ENCODE assay signal across 8 mouse cellular contexts in genomic region chr11:120572417-120572751, GRCm38 (mm10). TPM values are rescaled to one million over a fixed set of nuclear protein-coding genes. Genes with fewer than 3 reads are reported as not detected.
DNase-seq lines count a peak whose midpoint lies in the region; ATAC-seq and TF ChIP-seq lines count a peak whose summit lies in the region.

No protein-coding gene starts in this region.

- TF ChIP-seq POLR2A in lung, adult 2 months (IDR thresholded peaks at IDR 0.05; ENCODE audit: borderline replicate concordance, extremely low read depth, low read depth, low read length), result no peak

- no peak for TF ChIP-seq CTCF in lung, adult 2 months (IDR thresholded peaks at IDR 0.05; ENCODE audit: insufficient read depth, low read length)

- H3K4me1 ChIP-seq in lung, adult 2 months (ENCODE audit: control insufficient read depth, insufficient read depth, low read length), result peaks cover 9% of the 10 kb centered on the region
- peaks cover 17% of the 10 kb centered on the region for H3K4me1 ChIP-seq in embryonic facial prominence, embryonic 14.5 days (ENCODE audit: control insufficient read depth, insufficient read depth, low read length)
- H3K4me1 ChIP-seq in intestine, embryonic 16.5 days (ENCODE audit: control insufficient read depth, insufficient read depth, low read length), result peaks cover 35% of the 10 kb centered on the region
- peaks cover 30% of the 10 kb centered on the region for H3K4me1 ChIP-seq in neural tube, embryonic 13.5 days (replicated peaks)

- no peaks in the 10 kb centered on the region for H3K27me3 ChIP-seq in embryonic facial prominence, embryonic 14.5 days (replicated peaks; ENCODE audit: control insufficient read depth, insufficient read depth, low read length)
- no peaks in the 10 kb centered on the region for H3K27me3 ChIP-seq in intestine, embryonic 16.5 days (replicated peaks; ENCODE audit: control insufficient read depth, insufficient read depth, low read length)
- no peaks in the 10 kb centered on the region for H3K27me3 ChIP-seq in neural tube, embryonic 13.5 days

- H3K4me3 ChIP-seq in lung, adult 2 months (replicated peaks; ENCODE audit: extremely low read depth, low read depth, low read length), result peak overlapping the region; percentile 97
- H3K4me3 ChIP-seq in embryonic facial prominence, embryonic 14.5 days (ENCODE audit: low read depth, low read length), result peak overlapping the region; percentile 83
- H3K4me3 ChIP-seq in intestine, embryonic 16.5 days (ENCODE audit: low read length), result peak overlapping the region; percentile 81
- peak overlapping the region; percentile 89 for H3K4me3 ChIP-seq in neural tube, embryonic 13.5 days

- ATAC-seq in embryonic facial prominence, embryonic 14.5 days (ENCODE audit: low read depth), result peak; percentile 13
- ATAC-seq in intestine, embryonic 16.5 days, result peak; percentile 17
- ATAC-seq in neural tube, embryonic 13.5 days (ENCODE audit: low read depth), result peak; percentile 51; the same call in 1 of the 2 replicates

- DNase-seq in lung, adult 2 months, result no peak
- DNase-seq in lung, postnatal 36 days, result no peak
- no peak for DNase-seq in embryonic facial prominence, embryonic 14.5 days (ENCODE audit: low spot score)
- no peak for DNase-seq in cerebellum, postnatal 25 days
- DNase-seq in adrenal gland, adult 8-10 months, result no peak
- no peak for DNase-seq in layer of hippocampus, postnatal 14 days (ENCODE audit: low spot score in 2 of 2)

- no peaks in the 10 kb centered on the region for H3K9me3 ChIP-seq in embryonic facial prominence, embryonic 14.5 days (ENCODE audit: control insufficient read depth, low read length)
- H3K9me3 ChIP-seq in intestine, embryonic 16.5 days (ENCODE audit: control insufficient read depth, low read length), result no peaks in the 10 kb centered on the region
- H3K9me3 ChIP-seq in neural tube, embryonic 13.5 days, result no peaks in the 10 kb centered on the region

- H3K36me3 ChIP-seq in embryonic facial prominence, embryonic 14.5 days (ENCODE audit: control insufficient read depth, insufficient read depth, low read length), result peaks cover 46% of the 10 kb centered on the region
- H3K36me3 ChIP-seq in intestine, embryonic 16.5 days (ENCODE audit: control insufficient read depth, insufficient read depth, low read length), result peaks cover 13% of the 10 kb centered on the region
- H3K36me3 ChIP-seq in neural tube, embryonic 13.5 days, result peaks cover 46% of the 10 kb centered on the region

- peak overlapping the region; percentile 97 for H3K9ac ChIP-seq in embryonic facial prominence, embryonic 14.5 days (ENCODE audit: low read depth, low read length)
- H3K9ac ChIP-seq in intestine, embryonic 16.5 days (ENCODE audit: low read depth, low read length), result peak overlapping the region; percentile 96
- peak overlapping the region; percentile 96 for H3K9ac ChIP-seq in neural tube, embryonic 13.5 days

- peak overlapping the region; percentile 80 for H3K27ac ChIP-seq in embryonic facial prominence, embryonic 14.5 days (replicated peaks; ENCODE audit: low read depth, low read length)
- H3K27ac ChIP-seq in intestine, embryonic 16.5 days (ENCODE audit: low read length), result peak overlapping the region; percentile 92
- peak overlapping the region; percentile 90 for H3K27ac ChIP-seq in neural tube, embryonic 13.5 days (replicated peaks)

- peak overlapping the region; percentile 92 for H3K4me2 ChIP-seq in embryonic facial prominence, embryonic 14.5 days (ENCODE audit: low read depth, low read length)
- H3K4me2 ChIP-seq in intestine, embryonic 16.5 days (ENCODE audit: low read depth, low read length), result peak overlapping the region; percentile 60
- H3K4me2 ChIP-seq in neural tube, embryonic 13.5 days, result peak overlapping the region; percentile 90

- WGBS in lung, adult 2 months, result under 1% methylated on average over 24 of the region's 24 CpGs
- 2% methylated on average over 10 of the region's 24 CpGs for WGBS in embryonic facial prominence, embryonic 14.5 days
- WGBS in intestine, embryonic 16.5 days, result 0% methylated on average over 23 of the region's 24 CpGs
- WGBS in neural tube, embryonic 13.5 days, result under 1% methylated on average over 24 of the region's 24 CpGs

RNA-seq across cellular contexts. Expression of gene P4hb, which starts 0.7 kb away (rescaled TPM):
- 192 and 254 TPM in 2 replicates for polyA plus RNA-seq in lung, adult 2 months (2012; rRNA removed)
- 996 and 1,037 TPM in 2 replicates for polyA plus RNA-seq in embryonic facial prominence, embryonic 14.5 days (2014; fragmentation: Nextera tagmentation; extraction: Ambion mirVana)
- 1,365 and 1,538 TPM in 2 replicates for polyA plus RNA-seq in intestine, embryonic 16.5 days (2015; fragmentation: Nextera tagmentation; extraction: Ambion mirVana)
- polyA plus RNA-seq in neural tube, embryonic 13.5 days (2015; fragmentation: Nextera tagmentation; extraction: Ambion mirVana), result 329 and 382 TPM in 2 replicates
- total RNA-seq in adrenal gland, adult 8-10 months (2022), result 100 to 1,000 TPM; 439 to 580 (median 550) TPM
- 100 to 1,000 TPM; 142 to 157 TPM for total RNA-seq in layer of hippocampus, postnatal 14 days (2021)

RNA-seq across cellular contexts. Expression of gene Arhgdia, which starts 9.0 kb away (rescaled TPM):
- polyA plus RNA-seq in lung, adult 2 months (2012; rRNA removed), result 890 and 923 TPM in 2 replicates
- polyA plus RNA-seq in embryonic facial prominence, embryonic 14.5 days (2014; fragmentation: Nextera tagmentation; extraction: Ambion mirVana), result 558 and 609 TPM in 2 replicates
- 626 and 641 TPM in 2 replicates for polyA plus RNA-seq in intestine, embryonic 16.5 days (2015; fragmentation: Nextera tagmentation; extraction: Ambion mirVana)
- 529 and 543 TPM in 2 replicates for polyA plus RNA-seq in neural tube, embryonic 13.5 days (2015; fragmentation: Nextera tagmentation; extraction: Ambion mirVana)
- 100 to 1,000 TPM; 356 to 389 (median 365) TPM for total RNA-seq in adrenal gland, adult 8-10 months (2022)
- total RNA-seq in layer of hippocampus, postnatal 14 days (2021), result 100 to 1,000 TPM; 366 to 384 TPM

RNA-seq across cellular contexts. Expression of gene Ppp1r27, which starts 21.5 kb away (rescaled TPM):
- 3.3 TPM in 1 of 2 replicates, not detected in the other for polyA plus RNA-seq in lung, adult 2 months (2012; rRNA removed)
- 9.6 and 9.7 TPM in 2 replicates for polyA plus RNA-seq in embryonic facial prominence, embryonic 14.5 days (2014; fragmentation: Nextera tagmentation; extraction: Ambion mirVana)
- polyA plus RNA-seq in intestine, embryonic 16.5 days (2015; fragmentation: Nextera tagmentation; extraction: Ambion mirVana), result 0.37 TPM in 1 of 2 replicates, not detected in the other
- polyA plus RNA-seq in neural tube, embryonic 13.5 days (2015; fragmentation: Nextera tagmentation; extraction: Ambion mirVana), result not detected in 2 replicates
- 1 to 10 TPM in 3 of 4 experiments, under 1 TPM in 1; 0.78 to 2.8 (median 1.2) TPM for total RNA-seq in adrenal gland, adult 8-10 months (2022)
- total RNA-seq in layer of hippocampus, postnatal 14 days (2021), result not detected

RNA-seq across cellular contexts. Expression of gene Mcrip1, which starts 22.9 kb away (rescaled TPM):
- 133 and 168 TPM in 2 replicates for polyA plus RNA-seq in lung, adult 2 months (2012; rRNA removed)
- 238 and 253 TPM in 2 replicates for polyA plus RNA-seq in embryonic facial prominence, embryonic 14.5 days (2014; fragmentation: Nextera tagmentation; extraction: Ambion mirVana)
- 119 and 129 TPM in 2 replicates for polyA plus RNA-seq in intestine, embryonic 16.5 days (2015; fragmentation: Nextera tagmentation; extraction: Ambion mirVana)
- 201 and 236 TPM in 2 replicates for polyA plus RNA-seq in neural tube, embryonic 13.5 days (2015; fragmentation: Nextera tagmentation; extraction: Ambion mirVana)
- 10 to 100 TPM; 62.9 to 67.8 (median 65.3) TPM for total RNA-seq in adrenal gland, adult 8-10 months (2022)
- total RNA-seq in layer of hippocampus, postnatal 14 days (2021), result 10 to 100 TPM; 86.1 to 89.0 TPM

RNA-seq across cellular contexts. Expression of gene Alyref, which starts 25.8 kb away (rescaled TPM):
- polyA plus RNA-seq in lung, adult 2 months (2012; rRNA removed), result 26.1 and 29.1 TPM in 2 replicates
- polyA plus RNA-seq in embryonic facial prominence, embryonic 14.5 days (2014; fragmentation: Nextera tagmentation; extraction: Ambion mirVana), result 406 and 433 TPM in 2 replicates
- polyA plus RNA-seq in intestine, embryonic 16.5 days (2015; fragmentation: Nextera tagmentation; extraction: Ambion mirVana), result 19.6 and 86.6 TPM in 2 replicates
- 292 and 326 TPM in 2 replicates for polyA plus RNA-seq in neural tube, embryonic 13.5 days (2015; fragmentation: Nextera tagmentation; extraction: Ambion mirVana)
- total RNA-seq in adrenal gland, adult 8-10 months (2022), result 100 to 1,000 TPM in 1 of 4 experiments, 10 to 100 TPM in 3; 52.1 to 102 (median 72.7) TPM
- 10 to 100 TPM; 69.3 to 77.0 TPM for total RNA-seq in layer of hippocampus, postnatal 14 days (2021)
